In genomic region chr12:105009370-105010212, GRCm38 (mm10) we compare ENCODE assay signal across 8 mouse cellular contexts. TPM values are rescaled to one million over a fixed set of nuclear protein-coding genes. Genes with fewer than 3 reads are reported as not detected.
DNase-seq lines count a peak whose midpoint lies in the region; ATAC-seq and TF ChIP-seq lines count a peak whose summit lies in the region.

Gene Syne3 (minus strand): TSS chr12:105009809.

- ATAC-seq in activated CD4-positive, CD25-positive, alpha-beta regulatory T cell, adult 4 months, result peak; percentile 41
- peak; percentile 82 for ATAC-seq in heart, embryonic 16.5 days (replicated peaks; ENCODE audit: extremely low read depth, insufficient read depth, low FRiP score)
- peak; percentile 85 for ATAC-seq in lung, postnatal 0 days

- no peaks in the 10 kb centered on the region for H3K9me3 ChIP-seq in erythroblast, embryonic 14.5 days (ENCODE audit: control insufficient read depth, low read length)
- H3K9me3 ChIP-seq in heart, embryonic 16.5 days (replicated peaks; ENCODE audit: control insufficient read depth, low read length), result no peaks in the 10 kb centered on the region
- H3K9me3 ChIP-seq in lung, postnatal 0 days (ENCODE audit: low read length), result no peaks in the 10 kb centered on the region

- H3K4me2 ChIP-seq in heart, embryonic 16.5 days (ENCODE audit: low read depth, low read length), result peak within 1 kb of the TSS; percentile 84
- H3K4me2 ChIP-seq in lung, postnatal 0 days (replicated peaks; ENCODE audit: low read depth, low read length), result peak within 1 kb of the TSS; percentile 92

- peaks cover 90% of the 10 kb centered on the region for H3K4me1 ChIP-seq in erythroblast, embryonic 14.5 days (ENCODE audit: control insufficient read depth)
- H3K4me1 ChIP-seq in heart, embryonic 16.5 days (ENCODE audit: control insufficient read depth, insufficient read depth, low read length), result peaks cover 17% of the 10 kb centered on the region
- peaks cover 8% of the 10 kb centered on the region for H3K4me1 ChIP-seq in lung, postnatal 0 days (ENCODE audit: insufficient read depth, low read depth, low read length)

- no peaks in the 10 kb centered on the region for H3K27me3 ChIP-seq in erythroblast, embryonic 14.5 days (ENCODE audit: control insufficient read depth)
- peaks cover 10% of the 10 kb centered on the region for H3K27me3 ChIP-seq in heart, embryonic 16.5 days (ENCODE audit: control insufficient read depth, insufficient read depth, low read length)
- no peaks in the 10 kb centered on the region for H3K27me3 ChIP-seq in lung, postnatal 0 days (replicated peaks; ENCODE audit: insufficient read depth, low read length)

- TF ChIP-seq CTCF in lung, postnatal 0 days (IDR thresholded peaks at IDR 0.05), result peak; percentile 27; the same call in 1 of the 2 replicates

- TF ChIP-seq EP300 in lung, postnatal 0 days (IDR thresholded peaks at IDR 0.05), result no peak

- H3K27ac ChIP-seq in heart, embryonic 16.5 days (ENCODE audit: low read length), result peak within 1 kb of the TSS; percentile 64
- H3K27ac ChIP-seq in lung, postnatal 0 days (ENCODE audit: low read length), result 0 out of 2 replicates have a peak within 1 kb of the TSS, but pooled peaks have one; percentile 20

- peak; percentile 91 for DNase-seq in A20 (ENCODE audit: low read depth, low spot score)
- DNase-seq in kidney, postnatal 10 days, result peak; percentile 87
- peak; percentile 72 for DNase-seq in lung, postnatal 0 days (ENCODE audit: low spot score)
- DNase-seq in ovary, postnatal 10 days (ENCODE audit: low spot score), result peak; percentile 56
- peak; percentile 90 for DNase-seq in thymus, postnatal 25 days

- H3K9ac ChIP-seq in heart, embryonic 16.5 days (ENCODE audit: low read length), result peak within 1 kb of the TSS; percentile 76
- H3K9ac ChIP-seq in lung, postnatal 0 days (replicated peaks; ENCODE audit: low read depth), result peak within 1 kb of the TSS; percentile 41

- H3K36me3 ChIP-seq in erythroblast, embryonic 14.5 days (ENCODE audit: control insufficient read depth), result peaks cover 36% of the 10 kb centered on the region
- no peaks in the 10 kb centered on the region for H3K36me3 ChIP-seq in heart, embryonic 16.5 days (ENCODE audit: control insufficient read depth, insufficient read depth)
- H3K36me3 ChIP-seq in lung, postnatal 0 days (ENCODE audit: insufficient read depth, low read length), result no peaks in the 10 kb centered on the region

- under 1% methylated on average over 65 of the region's 66 CpGs for WGBS in heart, embryonic 16.5 days
- under 1% methylated on average over 57 of the region's 66 CpGs for WGBS in lung, postnatal 0 days

- H3K4me3 ChIP-seq in erythroblast, embryonic 14.5 days (replicated peaks), result peak within 1 kb of the TSS; percentile 83
- H3K4me3 ChIP-seq in heart, embryonic 16.5 days (ENCODE audit: low read length), result peak within 1 kb of the TSS; percentile 77
- H3K4me3 ChIP-seq in lung, postnatal 0 days (ENCODE audit: low read depth, low read length), result peak within 1 kb of the TSS; percentile 70

RNA-seq across cellular contexts. Expression of gene Syne3, which starts in this region (rescaled TPM):
- polyA plus RNA-seq in activated CD4-positive, CD25-positive, alpha-beta regulatory T cell, adult 4 months (2017; shearing (Covaris generic)), result 1 to 10 TPM; 4.1 to 5.4 TPM
- 1.2 and 1.3 TPM in 2 replicates for polyA plus RNA-seq in erythroblast, embryonic 14.5 days (2012)
- 1.9 and 2.0 TPM in 2 replicates for polyA plus RNA-seq in heart, embryonic 16.5 days (2015; fragmentation: Nextera tagmentation; extraction: Ambion mirVana)
- polyA plus RNA-seq in lung, postnatal 0 days (2015; fragmentation: Nextera tagmentation; extraction: Ambion mirVana), result 1.1 and 1.2 TPM in 2 replicates

Comparison
In these comparisons a context has a peak if more than half of its experiments do, and no peak if none do; other contexts are left out.
1. Peak in every context shown above with its lines: DNase-seq, ATAC-seq, H3K4me3 ChIP-seq and H3K27ac ChIP-seq.